Mouse (Mus musculus): ENCODE results near the gene Celf1.

GRCm38 (mm10) chr2:90965466-90966080 lies 25.4 kb downstream of the Celf1 start:
- TF ChIP-seq CTCF (IDR thresholded peaks at IDR 0.05; ENCODE audit: low read depth, low read length) (no peak), POLR2A (IDR thresholded peaks at IDR 0.05; ENCODE audit: borderline replicate concordance, low read depth, low read length) (no peak)

Measured in bone marrow macrophage, adult 2 months (primary cell).